Mouse (Mus musculus): ENCODE measurements around the gene Wdr26. TPM values are rescaled to one million over a fixed set of nuclear protein-coding genes. Genes with fewer than 3 reads are reported as not detected.

Wdr26 gene
- polyA plus RNA-seq, 1 experiment from 2014 or later: 41.6 TPM

DNA sequence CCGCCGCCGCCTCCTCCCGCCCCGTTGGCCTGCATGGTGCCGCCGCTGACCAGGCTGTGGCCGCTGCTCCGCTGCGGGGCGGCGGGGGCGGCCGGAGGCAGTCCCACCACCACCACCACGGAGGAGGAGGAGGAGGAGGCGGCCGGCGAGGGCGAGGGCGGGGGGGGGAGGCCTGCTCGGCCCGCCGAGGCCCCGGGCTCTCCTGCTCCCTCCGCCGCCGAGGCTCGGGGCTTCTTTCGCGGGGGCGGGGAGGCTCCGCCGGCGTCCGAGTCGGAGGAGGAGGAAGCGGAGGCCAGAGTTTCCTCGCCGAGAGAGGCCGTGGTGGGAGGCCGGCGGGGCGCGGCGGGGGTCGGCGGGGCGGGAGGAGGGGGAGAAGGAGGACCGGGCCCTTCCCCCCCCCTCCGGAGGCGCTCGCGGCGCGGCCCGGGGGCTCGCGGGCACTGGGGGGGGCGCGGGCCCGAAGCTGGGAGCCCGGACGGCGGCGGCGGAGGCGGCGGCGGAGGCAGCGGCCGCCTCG is 340 bp downstream of the Wdr26 start:
- peaks cover 24% of the 10 kb centered on the region for H3K4me1 ChIP-seq
- H3K27me3 ChIP-seq: no peaks in the 10 kb centered on the region
- H3K4me2 ChIP-seq (replicated peaks): peak overlapping the region; percentile 95
- H3K4me3 ChIP-seq: peak overlapping the region; percentile 100
- H3K27ac ChIP-seq (replicated peaks): peak overlapping the region; percentile 95
- WGBS: no CpG with 5 or more reads among the region's 72 CpGs
- peak overlapping the region; percentile 99 for H3K9ac ChIP-seq (replicated peaks)
- ATAC-seq (ENCODE audit: low FRiP score, low read depth): peak; percentile 53
- peaks cover 6% of the 10 kb centered on the region for H3K36me3 ChIP-seq
- no peaks in the 10 kb centered on the region for H3K9me3 ChIP-seq

DNA sequence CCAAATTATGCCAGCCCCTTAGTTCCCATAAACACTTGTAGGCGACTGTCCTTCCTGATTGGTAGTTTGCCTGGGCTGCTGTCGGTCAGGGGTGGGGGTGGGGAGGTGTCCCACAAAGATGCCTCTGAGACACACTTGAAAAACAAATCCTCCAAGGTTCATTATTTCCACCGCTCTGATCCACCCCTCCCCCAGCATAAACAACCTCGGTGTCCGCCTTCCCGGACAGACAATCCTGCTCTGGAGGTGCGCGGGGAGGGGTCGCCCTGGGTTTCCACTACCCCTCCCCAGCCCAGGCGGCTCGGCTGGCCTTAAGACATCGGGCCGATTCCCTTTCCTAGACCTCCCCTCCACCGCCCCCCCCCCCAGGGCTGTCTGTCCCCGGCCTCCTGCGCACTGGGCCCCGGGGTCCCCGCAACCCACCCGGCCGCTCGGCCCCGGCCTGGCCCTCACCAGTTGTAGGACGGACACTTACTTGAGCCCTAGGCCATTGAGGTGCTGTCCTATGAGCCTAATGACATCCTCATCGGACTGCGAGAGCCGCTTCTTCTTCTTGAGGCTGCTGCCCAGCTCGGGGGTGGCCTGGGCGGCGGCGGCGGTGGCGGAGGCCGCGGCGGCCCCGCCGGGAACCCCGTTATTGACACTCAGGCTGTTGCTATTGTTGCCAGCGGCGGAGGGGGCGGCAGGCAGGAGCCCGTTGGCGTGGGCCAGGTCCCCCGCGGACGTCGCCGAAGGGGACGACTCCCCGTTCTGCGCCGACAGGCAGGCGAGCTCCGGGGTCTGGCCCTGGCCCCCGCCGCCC is 999 bp downstream of the Wdr26 start:
- Histone ChIP-seq H3K4me1 (peaks cover 24% of the 10 kb centered on the region), H3K9ac (replicated peaks) (peak overlapping the region; percentile 99), H3K9me3 (no peaks in the 10 kb centered on the region), H3K36me3 (peaks cover 10% of the 10 kb centered on the region), H3K4me3 (peak overlapping the region; percentile 100), H3K27me3 (no peaks in the 10 kb centered on the region), H3K27ac (replicated peaks) (peak overlapping the region; percentile 95), H3K4me2 (replicated peaks) (peak overlapping the region; percentile 95)
- ATAC-seq (ENCODE audit: low FRiP score, low read depth): peak; percentile 53
- 2% methylated on average over 50 of the region's 56 CpGs for WGBS

DNA sequence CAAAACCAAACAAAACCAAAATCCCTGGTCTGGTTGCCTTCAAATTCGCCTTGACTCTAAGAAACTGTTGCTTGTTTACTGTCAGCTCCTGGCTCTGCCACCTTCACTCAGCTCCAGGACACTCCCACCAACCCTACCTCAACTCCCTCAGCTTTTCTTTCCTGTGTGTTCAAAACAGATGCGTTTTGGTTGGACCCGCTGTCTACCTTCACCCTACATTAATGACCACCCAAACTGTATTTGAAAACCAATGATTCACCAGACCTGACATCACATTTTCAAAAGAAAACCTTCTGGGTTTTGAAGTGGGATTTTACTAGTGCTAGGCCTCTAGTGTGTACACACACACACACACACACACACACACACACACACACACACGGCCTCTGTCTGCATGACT is 1.7 kb downstream of the Wdr26 start:
- H3K4me2 ChIP-seq (replicated peaks): peak overlapping the region; percentile 95
- peaks cover 24% of the 10 kb centered on the region for H3K4me1 ChIP-seq
- peak overlapping the region; percentile 95; the same call in 1 of the 2 replicates for H3K27ac ChIP-seq (replicated peaks)
- WGBS: 26% methylated on average over 4 of the region's 4 CpGs
- H3K4me3 ChIP-seq: peak overlapping the region; percentile 100
- H3K36me3 ChIP-seq: peaks cover 13% of the 10 kb centered on the region
- peak overlapping the region; percentile 99 for H3K9ac ChIP-seq (replicated peaks)
- 0 out of 2 replicates have a peak, but pooled peaks have one; percentile 14 for ATAC-seq (ENCODE audit: low FRiP score, low read depth)
- H3K9me3 ChIP-seq: no peaks in the 10 kb centered on the region
- no peaks in the 10 kb centered on the region for H3K27me3 ChIP-seq

DNA sequence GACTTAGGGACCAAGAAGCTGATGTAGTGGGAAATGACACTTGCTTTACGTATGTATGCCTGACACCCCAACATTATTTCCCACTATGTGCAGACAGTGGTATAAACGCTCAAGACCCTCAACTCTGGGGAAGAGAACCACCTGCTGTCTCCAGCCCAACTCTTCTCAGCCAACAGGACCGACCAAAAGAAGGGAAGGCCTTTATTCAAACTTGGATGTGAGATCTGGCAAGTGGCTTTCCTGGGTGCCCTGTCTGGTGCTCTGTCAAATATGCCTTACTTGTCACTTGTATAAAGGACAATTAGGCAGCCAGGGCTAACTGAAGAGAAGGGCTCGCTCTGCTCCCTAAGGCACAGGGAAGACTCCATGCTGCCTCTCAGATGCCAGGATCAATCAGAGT is 12.4 kb downstream of the Wdr26 start:
- Histone ChIP-seq H3K4me3 (no peak overlapping the region), H3K4me1 (no peaks in the 10 kb centered on the region), H3K9me3 (no peaks in the 10 kb centered on the region), H3K27me3 (no peaks in the 10 kb centered on the region), H3K9ac (replicated peaks) (no peak overlapping the region), H3K4me2 (replicated peaks) (no peak overlapping the region), H3K27ac (replicated peaks) (no peak overlapping the region), H3K36me3 (peaks cover 81% of the 10 kb centered on the region)
- no peak for ATAC-seq (ENCODE audit: low FRiP score, low read depth)
- WGBS: 91% methylated on average over 4 of the region's 4 CpGs

DNA sequence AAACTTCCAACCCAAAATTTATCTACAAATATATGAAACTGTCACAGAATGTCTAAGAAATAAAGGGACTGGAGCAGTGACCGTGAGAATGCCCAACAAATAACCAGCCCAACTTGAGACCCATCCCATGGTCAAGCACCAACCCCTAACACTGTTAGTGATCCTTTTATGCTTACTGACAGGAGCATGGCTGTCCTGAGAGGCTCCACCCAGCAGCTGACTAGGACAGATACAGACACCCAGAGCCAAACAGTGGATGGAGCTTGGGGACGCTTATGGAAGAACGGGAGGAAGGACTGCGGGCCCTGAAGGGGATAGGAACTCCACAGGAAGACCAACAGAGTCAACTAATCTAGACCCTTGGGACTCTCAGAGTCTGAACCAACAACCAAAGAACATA is 22.9 kb downstream of the Wdr26 start:
- no peak for ATAC-seq (ENCODE audit: low FRiP score, low read depth)
- Histone ChIP-seq H3K9me3 (no peaks in the 10 kb centered on the region), H3K27ac (replicated peaks) (no peak overlapping the region), H3K4me2 (replicated peaks) (no peak overlapping the region), H3K36me3 (peaks cover 78% of the 10 kb centered on the region), H3K4me3 (no peak overlapping the region), H3K27me3 (no peaks in the 10 kb centered on the region), H3K9ac (replicated peaks) (no peak overlapping the region), H3K4me1 (no peaks in the 10 kb centered on the region)
- 96% methylated on average over 4 of the region's 4 CpGs for WGBS

DNA sequence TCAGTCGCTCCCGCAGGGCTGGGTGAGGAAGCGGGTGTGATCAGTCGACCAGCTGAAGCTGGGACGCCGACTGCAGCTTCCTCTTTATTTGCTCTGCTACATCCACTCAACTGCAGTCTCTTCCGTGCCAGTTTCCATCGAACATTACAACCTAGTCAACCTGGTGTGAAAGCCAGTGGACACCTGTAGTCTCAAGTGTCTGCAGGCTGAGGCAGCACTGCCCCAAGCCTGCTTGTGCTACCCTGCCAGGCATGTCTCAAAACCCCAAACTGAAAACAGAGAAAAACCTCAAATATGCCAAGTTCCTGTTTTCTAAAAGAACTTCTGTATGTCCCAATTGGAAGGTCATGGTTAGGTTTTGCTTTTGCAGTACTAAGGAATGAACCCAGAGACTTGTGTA is 41.6 kb downstream of the Wdr26 start:
- Histone ChIP-seq H3K9me3 (no peaks in the 10 kb centered on the region), H3K4me2 (replicated peaks) (no peak overlapping the region), H3K27me3 (no peaks in the 10 kb centered on the region), H3K4me3 (no peak overlapping the region), H3K27ac (replicated peaks) (no peak overlapping the region), H3K9ac (replicated peaks) (no peak overlapping the region), H3K4me1 (no peaks in the 10 kb centered on the region), H3K36me3 (peaks cover 61% of the 10 kb centered on the region)
- no peak for ATAC-seq (ENCODE audit: low FRiP score, low read depth)
- WGBS: 88% methylated on average over 8 of the region's 8 CpGs

DNA sequence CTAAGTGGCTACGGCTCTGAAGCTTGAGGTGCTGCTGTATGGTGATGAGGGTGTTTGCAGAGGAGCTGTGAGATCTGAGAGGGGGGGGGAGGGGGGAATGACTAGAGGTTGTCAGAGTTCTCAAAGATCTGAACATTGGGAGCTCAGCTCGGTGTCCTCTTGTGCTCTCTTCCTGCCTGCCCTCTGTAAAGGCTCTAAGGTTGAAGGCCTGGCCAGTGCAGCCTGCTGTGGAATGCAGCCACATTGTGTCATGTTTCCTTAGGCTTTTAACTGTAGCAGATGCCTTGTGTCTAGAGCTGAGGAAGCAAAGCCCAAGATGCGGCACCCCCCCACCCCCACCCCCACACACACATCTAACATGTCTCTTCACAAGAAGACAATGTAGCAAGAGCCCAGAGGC is 43.4 kb downstream of the Wdr26 start:
- H3K9me3 ChIP-seq: no peaks in the 10 kb centered on the region
- H3K36me3 ChIP-seq: peaks cover 70% of the 10 kb centered on the region
- no peak overlapping the region for H3K27ac ChIP-seq (replicated peaks)
- H3K4me2 ChIP-seq (replicated peaks): no peak overlapping the region
- H3K9ac ChIP-seq (replicated peaks): no peak overlapping the region
- ATAC-seq (ENCODE audit: low FRiP score, low read depth): no peak
- 85% methylated on average over 3 of the region's 3 CpGs for WGBS
- H3K27me3 ChIP-seq: no peaks in the 10 kb centered on the region
- no peak overlapping the region for H3K4me3 ChIP-seq
- H3K4me1 ChIP-seq: no peaks in the 10 kb centered on the region

DNA sequence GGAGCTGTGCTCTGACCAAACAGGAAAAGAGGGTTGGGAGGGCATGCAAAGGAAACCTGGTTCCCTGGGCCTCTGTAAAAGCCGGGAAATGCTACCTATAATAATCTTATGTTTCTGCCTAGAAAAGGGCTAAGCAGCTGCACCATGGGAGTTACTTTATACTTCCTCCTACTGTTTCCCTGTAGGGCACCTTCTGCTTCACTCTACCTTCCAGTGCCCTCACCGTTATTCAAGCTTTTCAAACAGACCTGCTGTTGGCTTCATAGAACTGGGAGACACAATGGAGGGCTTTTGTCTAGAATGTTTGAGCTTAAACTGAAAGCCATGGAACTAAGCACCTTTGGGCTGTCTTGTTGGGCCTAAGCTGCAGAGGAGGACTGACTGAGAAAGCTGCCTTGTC is 44.0 kb downstream of the Wdr26 start:
- no peak for ATAC-seq (ENCODE audit: low FRiP score, low read depth)
- no peaks in the 10 kb centered on the region for H3K9me3 ChIP-seq
- no peak overlapping the region for H3K27ac ChIP-seq (replicated peaks)
- H3K9ac ChIP-seq (replicated peaks): no peak overlapping the region
- no peaks in the 10 kb centered on the region for H3K27me3 ChIP-seq
- WGBS: 85% methylated on average over 2 of the region's 2 CpGs
- H3K4me3 ChIP-seq: no peak overlapping the region
- no peak overlapping the region for H3K4me2 ChIP-seq (replicated peaks)
- H3K36me3 ChIP-seq: peaks cover 75% of the 10 kb centered on the region
- no peaks in the 10 kb centered on the region for H3K4me1 ChIP-seq

DNA sequence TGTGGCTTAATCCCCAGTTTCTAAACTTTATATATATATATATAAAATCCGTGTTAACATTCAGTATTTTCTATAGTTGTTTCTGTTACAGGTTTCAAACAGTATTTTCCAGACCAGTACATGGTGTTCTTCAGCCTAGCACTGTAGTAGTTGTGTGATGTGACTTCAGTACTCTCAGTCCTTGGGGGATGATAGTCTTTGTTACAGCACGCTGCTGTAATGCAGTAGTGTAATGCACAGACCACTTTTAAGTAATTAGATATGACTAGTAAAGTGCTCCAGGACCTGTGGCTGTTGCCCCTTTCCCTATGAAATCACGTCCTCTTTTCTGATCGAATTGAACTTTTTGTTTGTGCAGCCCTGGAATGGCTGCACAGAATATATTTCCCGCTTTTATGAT is 60.3 kb downstream of the Wdr26 start:
- Histone ChIP-seq H3K4me3 (peak overlapping the region; percentile 92), H3K9ac (replicated peaks) (peak overlapping the region; percentile 96), H3K4me1 (peaks cover 19% of the 10 kb centered on the region), H3K4me2 (replicated peaks) (peak overlapping the region; percentile 74), H3K36me3 (peaks cover 21% of the 10 kb centered on the region), H3K27me3 (no peaks in the 10 kb centered on the region), H3K27ac (replicated peaks) (no peak overlapping the region), H3K9me3 (no peaks in the 10 kb centered on the region)
- WGBS: 42% methylated on average over 5 of the region's 5 CpGs
- no peak for ATAC-seq (ENCODE audit: low FRiP score, low read depth)

DNA sequence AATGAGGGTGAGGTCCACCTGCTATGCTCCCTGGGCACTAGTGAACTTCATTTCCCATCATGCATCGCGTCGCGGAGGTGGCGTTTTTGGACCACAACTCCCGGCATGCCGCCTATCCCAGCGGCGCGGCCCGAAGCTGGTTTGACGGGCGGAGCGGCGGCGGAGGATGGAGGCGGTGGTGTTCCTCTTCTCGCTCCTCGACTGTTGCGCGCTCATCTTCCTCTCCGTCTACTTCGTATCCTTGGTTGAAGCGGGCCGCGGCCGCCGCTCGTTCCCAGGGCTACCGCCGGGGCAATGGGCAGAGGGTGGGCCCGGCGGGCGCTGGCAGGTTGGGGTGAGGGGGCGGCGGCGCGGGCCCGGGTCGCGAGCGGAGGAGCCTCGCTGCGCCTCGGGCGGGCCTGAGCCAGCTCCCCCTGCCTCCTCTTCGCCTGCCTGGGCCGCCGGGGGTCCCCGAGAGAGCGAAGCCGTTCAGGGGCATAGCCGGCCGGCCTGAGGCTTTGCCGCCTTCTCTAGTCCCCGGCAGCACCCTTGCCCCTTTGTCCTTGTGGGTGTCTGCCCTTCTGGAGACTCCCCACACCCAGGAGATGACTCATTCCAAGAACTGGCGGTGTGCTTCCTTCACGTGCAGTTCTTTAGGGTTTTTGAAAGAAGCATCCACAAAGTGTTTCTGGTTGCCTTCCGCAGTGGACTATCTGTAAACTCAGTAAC is 60.8 kb downstream of the Wdr26 start:
- Histone ChIP-seq H3K4me2 (replicated peaks) (peak overlapping the region; percentile 74), H3K9ac (replicated peaks) (peak overlapping the region; percentile 96), H3K4me3 (peak overlapping the region; percentile 92), H3K9me3 (no peaks in the 10 kb centered on the region), H3K36me3 (peaks cover 19% of the 10 kb centered on the region), H3K27me3 (no peaks in the 10 kb centered on the region), H3K27ac (replicated peaks) (peak overlapping the region; percentile 91), H3K4me1 (peaks cover 20% of the 10 kb centered on the region)
- WGBS: under 1% methylated on average over 59 of the region's 59 CpGs
- peak; percentile 91 for ATAC-seq (ENCODE audit: low FRiP score, low read depth)

DNA sequence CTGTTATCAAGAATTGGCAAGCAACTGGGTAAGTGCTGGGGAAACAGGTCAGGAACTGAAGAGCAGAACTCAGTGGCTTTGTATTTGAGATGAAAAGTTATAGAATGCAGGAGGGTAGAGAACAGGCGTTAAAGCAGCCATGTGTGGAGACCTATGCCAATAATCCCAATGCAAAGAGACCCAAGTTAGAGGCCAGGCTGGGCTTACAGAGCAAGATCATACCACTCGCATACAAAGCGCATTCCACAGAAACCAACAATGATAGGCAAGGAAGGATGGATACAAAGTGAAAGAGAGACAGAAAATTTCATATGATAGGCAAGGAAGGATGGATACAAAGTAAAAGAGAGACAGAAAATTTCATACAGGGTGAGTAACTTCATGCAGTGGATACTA is 61.4 kb downstream of the Wdr26 start:
- Histone ChIP-seq H3K4me3 (peak overlapping the region; percentile 92; the same call in 1 of the 2 replicates), H3K9ac (replicated peaks) (no peak overlapping the region), H3K4me2 (replicated peaks) (no peak overlapping the region), H3K9me3 (no peaks in the 10 kb centered on the region), H3K27me3 (no peaks in the 10 kb centered on the region), H3K36me3 (peaks cover 13% of the 10 kb centered on the region), H3K27ac (replicated peaks) (no peak overlapping the region), H3K4me1 (peaks cover 24% of the 10 kb centered on the region)
- WGBS: 63% methylated on average over 3 of the region's 3 CpGs
- ATAC-seq (ENCODE audit: low FRiP score, low read depth): peak; percentile 53

DNA sequence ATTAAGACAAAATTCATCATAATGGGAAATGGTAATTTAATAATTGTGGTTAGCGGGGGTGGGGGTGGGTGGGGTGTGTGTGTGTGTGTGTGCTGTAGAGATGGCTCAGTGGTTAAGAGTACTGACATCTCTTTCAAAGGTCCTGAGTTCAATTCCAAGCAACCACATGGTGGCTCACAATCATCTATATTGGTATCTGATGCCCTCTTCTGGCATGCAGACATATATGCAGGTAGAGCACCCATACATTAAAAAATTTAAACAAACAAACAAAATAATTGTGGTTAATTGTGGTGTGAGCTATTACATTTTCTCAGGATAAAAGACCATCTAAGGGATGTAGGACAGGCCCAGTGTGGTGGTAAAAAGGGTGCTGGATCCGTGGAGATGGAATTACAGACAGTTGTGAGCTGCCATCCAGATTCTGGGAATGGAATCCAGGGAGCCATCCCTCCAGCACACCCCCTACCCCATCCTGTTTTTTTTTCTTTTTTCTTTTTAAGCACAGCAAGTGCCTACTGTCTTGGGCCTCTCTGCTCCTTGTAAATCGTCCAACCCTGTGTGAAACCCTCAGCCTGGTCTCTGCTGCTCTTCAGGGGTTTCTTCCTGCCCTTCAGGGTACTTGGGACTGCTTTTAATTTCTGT is 62.3 kb downstream of the Wdr26 start:
- Histone ChIP-seq H3K27ac (replicated peaks) (no peak overlapping the region), H3K4me3 (no peak overlapping the region), H3K9ac (replicated peaks) (no peak overlapping the region), H3K9me3 (no peaks in the 10 kb centered on the region), H3K36me3 (peaks cover 5% of the 10 kb centered on the region), H3K27me3 (no peaks in the 10 kb centered on the region), H3K4me2 (replicated peaks) (no peak overlapping the region), H3K4me1 (peaks cover 32% of the 10 kb centered on the region)
- ATAC-seq (ENCODE audit: low FRiP score, low read depth): no peak
- WGBS: 86% methylated on average over 3 of the region's 3 CpGs
